Mouse (Mus musculus) intestine, postnatal 0 days (tissue): ENCODE measurements at regions not wholly inside any gene's neighbourhood (a gene's known extent, or its start where the extent isn't known, plus 50 kb on each side); places are given as distances from the start of the nearest gene placed in this dataset.

ENCODE experiments used
- ATAC-seq: fragments of 200-750 bp; cut with Nextera tagmentation; 2 replicates; pipeline ENCODE4 v1.8.0; 2017; ENCODE audit warnings: mild to moderate bottlenecking, moderate TSS enrichment, moderate library complexity
- H3K27ac ChIP-seq: fragments of 300-500 bp; sonication (generic); 2 replicates; pipeline ENCODE4 v1.5.1; 2014; ENCODE audit warnings: mild to moderate bottlenecking, low read depth, low read length, moderate library complexity
- H3K27me3 ChIP-seq: fragments of 300-500 bp; sonication (generic); replicated peaks from 2 replicates; pipeline ENCODE4 v1.6.1; 2014; ENCODE audit warnings: low read length, mixed read lengths; ENCODE audit not compliant: control insufficient read depth, insufficient read depth
- H3K36me3 ChIP-seq: fragments of 300-500 bp; sonication (generic); 2 replicates; pipeline ENCODE4 v1.6.1; 2014; ENCODE audit warnings: mild to moderate bottlenecking, moderate library complexity; ENCODE audit not compliant: control insufficient read depth, insufficient read depth
- H3K4me1 ChIP-seq: fragments of 300-500 bp; sonication (generic); replicated peaks from 2 replicates; pipeline ENCODE4 v1.6.1; 2014; ENCODE audit warnings: antibody characterized with exemption, low read length, mixed read lengths; ENCODE audit not compliant: control insufficient read depth, insufficient read depth
- H3K4me2 ChIP-seq: fragments of 300-500 bp; sonication (generic); replicated peaks from 2 replicates; pipeline ENCODE4 v1.6.1; 2014; ENCODE audit warnings: low read depth, mild to moderate bottlenecking, moderate library complexity
- H3K4me3 ChIP-seq: fragments of 300-500 bp; sonication (generic); 2 replicates; pipeline ENCODE4 v1.5.1; 2014; ENCODE audit warnings: low read depth, low read length
- H3K9ac ChIP-seq: fragments of 300-500 bp; sonication (generic); 2 replicates; pipeline ENCODE4 v1.6.1; 2014; ENCODE audit warnings: mild to moderate bottlenecking, low read depth, low read length
- H3K9me3 ChIP-seq: fragments of 300-500 bp; sonication (generic); 2 replicates; pipeline ENCODE4 v1.6.1; 2016; ENCODE audit warnings: mixed run types; ENCODE audit not compliant: control insufficient read depth
- CTCF ChIP-seq: sonication (generic); IDR thresholded peaks from 2 replicates; pipeline ENCODE4 v1.5.1; 2016; ENCODE audit warnings: low read depth, mild to moderate bottlenecking, control low read depth, antibody characterized with exemption, moderate library complexity
- WGBS: fragments of 180-500 bp; shearing (Covaris S2); extraction: QIAGEN DNeasy Blood & Tissue Kit; methylation state at CpG from one replicate; pipeline ENCODE4 v1.1.7; 2014; 5-methylcytosine and 5-hydroxymethylcytosine counted together

DNA sequence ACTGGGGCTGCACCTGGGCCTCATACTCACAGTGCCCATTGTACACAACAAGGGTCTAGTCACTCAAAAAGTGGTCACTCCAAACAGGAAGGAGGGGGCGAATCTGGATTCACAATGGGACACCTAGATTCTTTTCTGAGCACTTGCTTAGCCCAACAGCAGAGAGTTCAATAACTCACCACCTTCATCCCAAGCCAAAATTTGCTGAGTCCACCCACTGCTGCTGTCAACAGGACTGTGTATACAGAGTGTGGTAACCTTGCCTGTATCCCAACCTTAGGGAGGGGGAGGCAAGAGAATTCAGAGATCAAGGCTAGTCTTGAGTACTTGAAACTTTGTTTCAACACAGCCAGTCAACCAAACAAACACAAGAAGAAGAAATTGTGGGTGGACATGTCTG lies 519.2 kb upstream of the Lrrc6 start:
- Histone ChIP-seq H3K36me3 (no peaks in the 10 kb centered on the region), H3K9ac (no peak overlapping the region), H3K4me2 (no peak overlapping the region), H3K4me1 (0 out of 2 replicates have a peak, but pooled peaks cover 16% of the 10 kb centered on the region), H3K4me3 (no peak overlapping the region), H3K27ac (no peak overlapping the region), H3K9me3 (no peaks in the 10 kb centered on the region), H3K27me3 (no peaks in the 10 kb centered on the region)
- ATAC-seq, result no peak
- 87% methylated on average over 1 of the region's 1 CpGs for WGBS
- no peak for TF ChIP-seq CTCF

DNA sequence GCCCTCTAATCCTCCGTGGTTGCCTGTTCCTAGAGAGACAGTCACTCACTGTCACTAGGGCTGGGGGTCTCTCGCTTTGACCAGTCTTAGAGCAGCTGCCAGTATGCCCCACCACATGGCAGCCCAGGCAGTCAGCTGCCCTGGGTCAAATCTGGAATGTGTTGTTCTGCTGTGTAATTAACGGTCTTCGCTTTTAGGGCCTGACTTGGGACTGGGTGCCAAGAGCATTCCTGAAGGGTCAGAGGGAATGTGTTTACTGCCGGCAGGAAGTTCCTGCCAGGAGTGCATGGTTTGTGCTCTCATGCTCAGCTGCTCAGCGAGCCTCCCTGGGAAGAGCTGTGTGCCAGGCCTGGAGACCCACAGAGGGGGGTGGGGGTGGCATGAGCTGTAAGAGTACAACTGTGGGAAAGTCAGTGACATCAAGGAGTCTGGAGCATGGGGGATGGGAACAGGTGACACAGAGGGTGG lies 518.5 kb upstream of the Lrrc6 start:
- no peaks in the 10 kb centered on the region for H3K36me3 ChIP-seq
- no peaks in the 10 kb centered on the region for H3K9me3 ChIP-seq
- H3K4me1 ChIP-seq, result 0 out of 2 replicates have a peak, but pooled peaks cover 16% of the 10 kb centered on the region
- TF ChIP-seq CTCF, result no peak
- H3K4me3 ChIP-seq, result no peak overlapping the region
- no peak for ATAC-seq
- 44% methylated on average over 6 of the region's 6 CpGs for WGBS
- H3K27ac ChIP-seq, result no peak overlapping the region
- no peak overlapping the region for H3K4me2 ChIP-seq
- no peak overlapping the region for H3K9ac ChIP-seq
- no peaks in the 10 kb centered on the region for H3K27me3 ChIP-seq
